Mouse (Mus musculus) bone marrow macrophage, adult 2 months (primary cell): ENCODE results near the gene Ece1.

ENCODE experiments used
- CTCF ChIP-seq: IDR thresholded peaks from 2 replicates; pipeline ENCODE4 v1.5.1; 2012; ENCODE audit warnings: low read depth, mild to moderate bottlenecking, low read length, moderate library complexity
- POLR2A ChIP-seq: IDR thresholded peaks from 2 replicates; pipeline ENCODE4 v1.6.1; 2012; ENCODE audit warnings: mild to moderate bottlenecking, low read depth, low read length, borderline replicate concordance

GRCm38 (mm10) chr4:137823542-137823941, 38.5 kb upstream of the Ece1 start:
- TF ChIP-seq CTCF (no peak), POLR2A (no peak)
